Mouse (Mus musculus): Measurements from ENCODE around the gene Gm3476.
"Not testable (repeated sequence)": the region's sequence is repeated elsewhere in the genome, so short reads cannot be mapped to it uniquely, and the experiment has no call there.

The Gm3476 gene

DNA sequence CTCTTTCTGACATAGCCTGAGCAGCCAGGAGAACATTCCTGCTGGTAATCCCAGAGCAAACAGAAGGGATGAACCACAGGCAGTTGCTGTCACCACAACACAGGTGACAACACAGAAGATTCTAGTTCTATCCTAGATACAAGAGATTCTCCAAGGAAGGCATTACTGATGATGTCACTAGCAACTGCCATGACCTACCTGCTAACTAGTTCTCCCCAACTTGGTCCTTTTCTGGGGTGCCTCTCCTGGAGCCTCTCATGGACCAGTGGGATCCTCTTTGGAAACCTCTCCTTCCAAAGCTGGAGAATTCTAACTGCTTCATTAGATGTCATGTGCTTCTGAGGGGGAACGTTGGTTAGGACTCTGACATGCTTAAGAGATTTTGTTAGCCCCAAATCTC lies at the start of gene Gm3476:
TSS of gene Gm3476 (minus strand) at position 101 of the 400 bp plus-strand sequence.
- not testable (repeated sequence) for DNase-seq (ENCODE audit: low read depth)

DNA sequence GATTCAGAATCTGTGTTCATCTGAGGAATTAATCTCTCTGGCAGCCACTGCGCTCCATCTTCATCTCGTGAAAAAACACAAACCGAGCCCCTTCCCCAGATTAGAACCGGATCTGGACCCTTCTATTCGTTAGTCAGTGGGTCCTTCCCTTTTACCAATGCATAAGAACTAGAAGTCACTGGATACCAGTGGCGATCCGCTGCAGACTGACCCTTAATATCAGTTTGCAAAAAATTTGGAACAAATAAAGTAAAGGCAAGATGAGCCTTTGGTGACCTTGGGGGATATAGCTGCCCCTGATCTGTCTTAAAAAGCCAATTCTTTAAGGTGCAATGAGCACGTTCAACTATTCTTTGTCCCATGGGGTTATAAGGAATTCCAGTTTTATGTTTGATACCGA lies 37.9 kb upstream of the Gm3476 start:
- not testable (repeated sequence) for DNase-seq (ENCODE audit: low read depth)

DNA sequence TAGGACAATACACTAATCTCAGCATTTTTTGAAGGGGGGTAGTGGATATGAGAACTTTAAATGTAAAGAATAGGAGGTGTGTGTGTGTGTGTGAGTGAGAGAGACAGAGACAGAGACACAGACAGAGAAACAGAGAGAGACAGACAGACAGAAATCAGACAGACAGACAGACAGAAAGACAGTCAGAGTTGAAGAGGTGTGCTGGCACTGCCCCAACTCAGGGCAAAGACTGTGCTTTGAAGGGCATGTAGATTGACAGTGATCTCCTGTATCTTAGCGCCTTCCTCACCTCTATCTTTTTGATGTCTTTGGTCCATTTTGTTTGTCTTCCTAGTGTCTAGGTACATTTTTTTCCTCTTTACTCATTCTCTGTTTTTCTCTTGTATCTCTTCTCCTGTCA lies 35.5 kb upstream of the Gm3476 start:
- not testable (repeated sequence) for DNase-seq (ENCODE audit: low read depth)

DNA sequence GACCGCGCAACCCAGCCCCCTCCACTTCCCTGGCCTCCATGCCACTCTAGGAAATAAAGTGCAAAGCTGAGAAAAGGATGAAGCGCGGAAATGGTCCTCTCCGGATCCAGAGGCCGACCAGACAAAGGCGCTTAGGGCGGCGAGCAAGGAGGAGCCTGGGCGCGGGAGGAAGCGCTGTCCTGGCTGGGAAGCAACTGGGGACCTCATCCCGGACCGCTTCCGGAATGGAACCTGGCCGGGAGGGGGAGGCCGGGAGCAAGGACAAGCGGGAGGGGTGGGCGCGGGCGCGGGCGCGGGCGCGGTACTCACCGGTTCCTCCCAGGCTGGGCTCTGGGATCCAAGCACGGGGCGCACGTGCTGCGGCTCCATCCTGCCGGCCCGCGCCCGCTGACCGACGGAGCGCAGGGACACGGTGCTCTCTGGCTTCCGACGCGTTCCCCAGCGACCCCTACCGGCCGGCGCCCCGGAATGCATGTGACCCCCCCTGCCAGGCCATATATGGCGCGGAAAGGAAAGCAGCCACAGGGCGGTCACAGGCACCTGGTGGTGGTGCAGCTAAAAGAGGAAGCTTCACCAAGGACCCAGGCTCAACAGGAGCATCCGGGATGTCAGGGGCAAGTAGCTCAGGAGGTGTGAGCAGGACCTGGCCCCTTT lies 17.2 kb downstream of the Gm3476 start, which contains the start of gene Gm3468:
TSS of gene Gm3468 (minus strand) at position 394 of the 654 bp plus-strand sequence.
- DNase-seq (ENCODE audit: low read depth): not testable (repeated sequence)

DNA sequence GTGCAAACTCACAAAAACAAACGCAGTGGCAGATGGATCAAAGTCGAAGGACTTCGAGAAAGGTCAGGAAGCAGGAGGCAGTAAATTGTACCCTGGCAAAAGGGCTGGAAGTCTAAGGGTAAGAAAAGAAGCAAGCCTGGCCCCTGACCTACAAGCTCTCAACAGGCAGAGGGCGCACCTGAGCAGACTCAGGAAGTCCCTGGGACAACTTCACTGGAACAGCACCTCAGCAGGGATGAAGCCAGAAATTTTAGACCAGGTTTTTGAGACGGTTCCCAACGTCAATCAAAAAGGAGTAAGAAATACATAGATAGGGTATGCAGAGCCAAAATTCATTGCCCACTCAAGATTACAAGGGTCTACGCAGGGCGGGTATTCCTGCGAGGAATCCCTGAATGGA lies 18.1 kb downstream of the Gm3476 start:
- DNase-seq (ENCODE audit: low read depth): not testable (repeated sequence)

DNA sequence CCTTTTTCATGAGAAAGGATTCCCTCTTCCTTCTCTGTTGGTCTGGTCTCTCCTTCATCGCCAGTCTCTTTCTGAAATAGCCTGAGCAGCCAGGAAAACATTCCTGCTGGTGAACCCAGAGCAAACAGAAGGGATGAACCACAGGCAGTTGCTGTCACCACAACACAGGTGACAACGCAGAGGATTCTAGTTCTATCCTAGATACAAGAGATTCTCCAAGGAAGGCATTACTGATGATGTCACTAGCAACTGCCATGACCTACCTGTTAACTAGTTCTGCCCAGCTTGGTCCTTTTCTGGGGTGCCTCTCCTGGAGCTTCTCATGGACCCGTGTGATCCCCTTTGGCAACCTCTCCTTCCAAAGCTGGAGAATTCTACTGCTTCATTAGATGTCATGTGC lies 31.8 kb downstream of the Gm3476 start, which contains the start of gene Gm8206:
TSS of gene Gm8206 (minus strand) at position 101 of the 400 bp plus-strand sequence.
- not testable (repeated sequence) for DNase-seq (ENCODE audit: low read depth)

DNA sequence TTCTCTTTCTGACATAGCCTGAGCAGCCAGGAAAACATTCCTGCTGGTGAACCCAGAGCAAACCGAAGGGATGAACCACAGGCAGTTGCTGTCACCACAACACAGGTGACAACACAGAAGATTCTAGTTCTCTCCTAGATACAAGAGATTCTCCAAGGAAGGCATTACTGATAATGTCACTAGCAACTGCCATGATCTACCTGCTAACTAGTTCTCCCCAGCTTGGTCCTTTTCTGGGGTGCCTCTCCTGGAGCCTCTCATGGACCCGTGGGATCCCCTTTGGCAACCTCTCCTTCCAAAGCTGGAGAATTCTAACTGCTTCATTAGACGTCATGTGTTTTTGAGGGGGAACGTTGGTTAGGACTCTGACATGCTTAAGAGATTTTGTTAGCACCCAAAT lies 67.4 kb downstream of the Gm3476 start, which contains the start of gene Gm6337:
TSS of gene Gm6337 (minus strand) at position 101 of the 400 bp plus-strand sequence.
- not testable (repeated sequence) for DNase-seq (ENCODE audit: low read depth)
